Mouse (Mus musculus) hindbrain, postnatal 0 days (tissue): ENCODE data around the gene Krt25. TPM values are rescaled to one million over a fixed set of nuclear protein-coding genes. Genes with fewer than 3 reads are reported as not detected.
A peak's percentile ranks its signal among the peaks of the same experiment; 100 is the strongest.

Experiments used
- ATAC-seq: fragments of 200-750 bp; cut with Nextera tagmentation; 2 replicates; pipeline ENCODE4 v1.8.0; 2017; ENCODE audit warnings: mild to moderate bottlenecking, moderate TSS enrichment, moderate library complexity
- DNase-seq: peaks from one replicate; pipeline ENCODE4 v3.0.0-alpha.2; 2015; ENCODE audit warnings: low spot score
- H3K27ac ChIP-seq: fragments of 300-500 bp; sonication (generic); 2 replicates; pipeline ENCODE4 v1.5.1; 2014; ENCODE audit warnings: mild to moderate bottlenecking
- H3K27me3 ChIP-seq: fragments of 300-500 bp; sonication (generic); 2 replicates; pipeline ENCODE4 v1.6.1; 2014; ENCODE audit warnings: low read length, mixed read lengths; ENCODE audit not compliant: insufficient read depth
- H3K36me3 ChIP-seq: fragments of 300-500 bp; sonication (generic); 2 replicates; pipeline ENCODE4 v1.6.1; 2014; ENCODE audit warnings: low read length, mixed read lengths; ENCODE audit not compliant: insufficient read depth
- H3K4me1 ChIP-seq: fragments of 300-500 bp; sonication (generic); 2 replicates; pipeline ENCODE4 v1.6.1; 2014; ENCODE audit warnings: antibody characterized with exemption, low read length, mixed read lengths; ENCODE audit not compliant: insufficient read depth
- H3K4me2 ChIP-seq: fragments of 300-500 bp; sonication (generic); 2 replicates; pipeline ENCODE4 v1.6.1; 2014; ENCODE audit warnings: low read depth, mild to moderate bottlenecking, low read length, moderate library complexity, mixed read lengths
- H3K4me3 ChIP-seq: fragments of 300-500 bp; sonication (generic); 2 replicates; pipeline ENCODE4 v1.5.1; 2014; ENCODE audit warnings: low read length
- H3K9ac ChIP-seq: fragments of 300-500 bp; sonication (generic); replicated peaks from 2 replicates; pipeline ENCODE4 v1.6.1; 2014; ENCODE audit warnings: mild to moderate bottlenecking, low read length, moderate library complexity, mixed read lengths
- H3K9me3 ChIP-seq: fragments of 300-500 bp; sonication (generic); 2 replicates; pipeline ENCODE4 v1.6.1; 2016; ENCODE audit warnings: low read length, mixed read lengths
- CTCF ChIP-seq: IDR thresholded peaks from 2 replicates; pipeline ENCODE4 v1.5.1; 2016; ENCODE audit warnings: antibody characterized with exemption, control low read depth, low read depth
- WGBS: fragments of 180-500 bp; shearing (Covaris S2); extraction: QIAGEN DNeasy Blood & Tissue Kit; methylation state at CpG from one replicate; pipeline ENCODE4 v1.1.7; 2014; 5-methylcytosine and 5-hydroxymethylcytosine counted together
- polyA plus RNA-seq: library from polyadenylated mRNA; unstranded; fragments of >200 nt; fragmentation: Nextera tagmentation; extraction: Ambion mirVana; gene quantifications from 2 replicates; pipeline ENCODE4 v1.2.1, GENCODE M21; 2015
- total RNA-seq: library from RNA; depleted of rRNA; stranded (reverse); fragments of >200 nt; gene quantifications from 2 replicates; pipeline ENCODE4 v1.2.3, GENCODE M21; 2014; rRNA removed

Gene Krt25
- total and polyA plus RNA-seq, 2 experiments from 2014 or later, result 1.3 TPM

- H3K27ac ChIP-seq, result peak overlapping the region; percentile 32; the same call in 1 of the 2 replicates
- DNase-seq (peak; percentile 21), ATAC-seq (no peak)
- no peaks in the 10 kb centered on the region for H3K4me1 ChIP-seq
- H3K4me2 ChIP-seq, result no peak overlapping the region
- H3K9ac ChIP-seq, result no peak overlapping the region
- no peaks in the 10 kb centered on the region for H3K9me3 ChIP-seq
- 12% methylated on average over 9 of the region's 9 CpGs for WGBS
- no peak overlapping the region for H3K4me3 ChIP-seq
- TF ChIP-seq CTCF, result no peak
- no peaks in the 10 kb centered on the region for H3K27me3 ChIP-seq
- no peaks in the 10 kb centered on the region for H3K36me3 ChIP-seq
These were observed 57.0 kb downstream of the Krt25 start for GRCm38 (mm10) chr11:99265796-99266195.

Other genes starting within 250 kb of the Krt25 start
- gene Tns4, start 233.6 kb downstream of the Krt25 start, total RNA-seq, result 1.3 TPM in 1 of 2 replicates, not detected in the other
- 0.08 TPM in 1 of 2 replicates, not detected in the other for gene Tns4, start 233.6 kb downstream of the Krt25 start, polyA plus RNA-seq
- 0.40 TPM in 1 of 2 replicates, not detected in the other for gene Ccr7, start 167.9 kb downstream of the Krt25 start, total RNA-seq
- gene Ccr7, start 167.9 kb downstream of the Krt25 start, polyA plus RNA-seq, result not detected in 2 replicates
- gene Smarce1, start 91.9 kb downstream of the Krt25 start, total RNA-seq, result 60.6 and 66.7 TPM in 2 replicates
- 186 and 188 TPM in 2 replicates for gene Smarce1, start 91.9 kb downstream of the Krt25 start, polyA plus RNA-seq
- gene Krt222, start 78.9 kb downstream of the Krt25 start, total RNA-seq, result 9.0 and 10.7 TPM in 2 replicates
- 12.8 and 12.9 TPM in 2 replicates for gene Krt222, start 78.9 kb downstream of the Krt25 start, polyA plus RNA-seq
- gene Krt24, start 37.7 kb downstream of the Krt25 start, total RNA-seq, result not detected in 2 replicates
- gene Krt24, start 37.7 kb downstream of the Krt25 start, polyA plus RNA-seq, result 0.23 and 0.32 TPM in 2 replicates
- gene Krt26, start 15.0 kb upstream of the Krt25 start, total RNA-seq, result 0.50 and 0.99 TPM in 2 replicates
- gene Krt26, start 15.0 kb upstream of the Krt25 start, polyA plus RNA-seq, result 0.50 and 0.79 TPM in 2 replicates
- 0.40 and 0.89 TPM in 2 replicates for gene Krt27, start 28.2 kb upstream of the Krt25 start, total RNA-seq
- 0.34 and 0.35 TPM in 2 replicates for gene Krt27, start 28.2 kb upstream of the Krt25 start, polyA plus RNA-seq
- gene Krt28, start 52.0 kb upstream of the Krt25 start, total RNA-seq, result 0.05 and 0.75 TPM in 2 replicates
- gene Krt28, start 52.0 kb upstream of the Krt25 start, polyA plus RNA-seq, result 0.58 and 0.67 TPM in 2 replicates
- 1.7 and 1.9 TPM in 2 replicates for gene Krt10, start 66.4 kb upstream of the Krt25 start, total RNA-seq
- 40.4 and 45.1 TPM in 2 replicates for gene Krt10, start 66.4 kb upstream of the Krt25 start, polyA plus RNA-seq
- 0.68 TPM in 2 replicates for gene Krt12, start 99.3 kb upstream of the Krt25 start, total RNA-seq
- gene Krt12, start 99.3 kb upstream of the Krt25 start, polyA plus RNA-seq, result 0.50 and 0.53 TPM in 2 replicates
- gene Krt20, start 115.2 kb upstream of the Krt25 start, total RNA-seq, result 0.18 TPM in 1 of 2 replicates, not detected in the other
- gene Krt20, start 115.2 kb upstream of the Krt25 start, polyA plus RNA-seq, result 0.11 and 0.24 TPM in 2 replicates
- not detected in 2 replicates for gene Krt23, start 170.2 kb upstream of the Krt25 start, total RNA-seq
- 0.40 and 0.41 TPM in 2 replicates for gene Krt23, start 170.2 kb upstream of the Krt25 start, polyA plus RNA-seq
- gene Krt39, start 198.4 kb upstream of the Krt25 start, total RNA-seq, result not detected in 2 replicates
- gene Krt39, start 198.4 kb upstream of the Krt25 start, polyA plus RNA-seq, result not detected in 2 replicates
- gene Krt40, start 220.2 kb upstream of the Krt25 start, total RNA-seq, result not detected in 2 replicates
- not detected in 2 replicates for gene Krt40, start 220.2 kb upstream of the Krt25 start, polyA plus RNA-seq
- gene Krtap3-3, start 227.9 kb upstream of the Krt25 start, total RNA-seq, result not detected in 2 replicates
- not detected in 2 replicates for gene Krtap3-3, start 227.9 kb upstream of the Krt25 start, polyA plus RNA-seq
- not detected in 2 replicates for gene Krtap3-2, start 233.9 kb upstream of the Krt25 start, total RNA-seq
- gene Krtap3-2, start 233.9 kb upstream of the Krt25 start, polyA plus RNA-seq, result not detected in 2 replicates
- not detected in 2 replicates for gene Gm11939, start 236.5 kb upstream of the Krt25 start, total RNA-seq
- gene Gm11939, start 236.5 kb upstream of the Krt25 start, polyA plus RNA-seq, result not detected in 2 replicates
- gene Krtap3-1, start 243.7 kb upstream of the Krt25 start, total RNA-seq, result not detected in 2 replicates
- not detected in 2 replicates for gene Krtap3-1, start 243.7 kb upstream of the Krt25 start, polyA plus RNA-seq